Mouse (Mus musculus): ENCODE measurements around the gene Plpp1. TPM values are rescaled to one million over a fixed set of nuclear protein-coding genes. Genes with fewer than 3 reads are reported as not detected.

Gene Plpp1
- polyA plus RNA-seq, 1 experiment from 2014 or later = 46.9 TPM

DNA sequence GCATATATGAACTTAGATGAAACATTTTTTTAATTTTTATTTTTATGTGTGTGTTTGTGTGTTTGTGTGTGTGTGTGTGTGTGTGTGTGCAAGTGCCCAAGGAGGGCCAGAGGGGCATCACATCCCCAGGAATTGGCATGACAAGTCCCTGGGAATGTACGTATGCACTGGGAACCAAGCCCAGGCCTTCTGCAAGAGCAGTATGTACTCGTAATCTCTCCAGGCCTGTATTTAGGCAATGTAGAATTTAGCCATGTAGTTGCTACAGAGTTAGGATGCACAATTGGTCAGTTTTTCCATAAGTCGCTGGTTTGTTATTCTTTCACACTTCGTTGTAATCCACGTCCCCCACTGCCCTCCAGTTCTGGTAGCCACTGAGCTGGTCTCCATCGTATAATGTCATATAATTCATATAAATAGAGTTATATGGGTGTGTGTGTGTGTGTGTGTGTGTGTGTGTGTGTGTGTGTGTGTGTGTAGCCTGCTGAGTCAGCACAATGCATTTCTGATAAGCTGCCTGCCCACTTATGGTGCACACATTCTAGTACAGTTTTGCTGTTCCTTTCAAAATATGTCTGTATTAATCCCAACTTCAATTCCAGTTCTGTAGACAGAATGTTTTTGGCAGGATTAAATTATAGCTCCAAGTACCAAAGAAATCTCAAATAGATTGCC is 22.8 kb downstream of the Plpp1 start:
- no peak for ATAC-seq (ENCODE audit: insufficient number of reproducible peaks, insufficient read depth, low FRiP score, low TSS enrichment, low read depth)
- no peak overlapping the region for H3K9ac ChIP-seq
- 0 out of 2 replicates have a peak, but pooled peaks cover 4% of the 10 kb centered on the region for H3K36me3 ChIP-seq
- WGBS = 85% methylated on average over 6 of the region's 6 CpGs
- no peaks in the 10 kb centered on the region for H3K27me3 ChIP-seq
- no peaks in the 10 kb centered on the region for H3K9me3 ChIP-seq
- no peak overlapping the region for H3K4me2 ChIP-seq
- H3K4me3 ChIP-seq = no peak overlapping the region
- no peak overlapping the region for H3K27ac ChIP-seq
- H3K4me1 ChIP-seq = no peaks in the 10 kb centered on the region

DNA sequence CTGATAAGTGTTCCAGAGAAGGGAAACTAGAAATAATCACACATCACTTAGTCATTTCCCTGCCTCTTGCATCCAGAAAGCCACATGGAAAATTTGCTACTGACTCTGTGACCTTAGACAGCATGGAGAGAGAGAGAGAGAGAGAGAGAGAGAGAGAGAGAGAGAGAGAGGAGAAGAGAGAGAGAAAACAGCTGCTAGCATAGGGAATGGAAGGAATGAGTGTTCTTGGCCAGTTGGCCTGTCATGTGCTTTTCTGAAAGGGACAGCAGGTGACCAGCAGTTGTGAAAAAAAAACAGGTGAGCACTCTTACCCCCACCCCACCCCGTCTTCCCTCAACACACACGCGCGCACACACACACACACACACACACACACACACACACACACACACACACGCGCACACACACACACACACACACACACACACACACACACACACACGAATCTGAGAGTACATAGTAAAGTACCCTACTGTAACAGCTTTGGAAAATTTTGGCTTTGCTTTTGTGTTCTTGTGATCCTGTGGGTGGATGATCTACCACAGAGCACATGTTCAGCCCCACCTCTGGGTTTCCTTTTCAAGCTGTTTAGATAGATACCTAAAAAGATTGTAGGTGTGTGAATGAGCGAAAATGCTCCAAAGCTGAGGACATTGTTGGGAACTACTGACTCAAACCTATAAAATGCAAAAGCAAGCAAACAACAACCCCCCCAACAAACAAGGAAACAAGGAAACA is 23.5 kb downstream of the Plpp1 start:
- Histone ChIP-seq H3K4me2 (no peak overlapping the region), H3K9me3 (no peaks in the 10 kb centered on the region), H3K27me3 (no peaks in the 10 kb centered on the region), H3K27ac (no peak overlapping the region), H3K36me3 (0 out of 2 replicates have a peak, but pooled peaks cover 4% of the 10 kb centered on the region), H3K9ac (no peak overlapping the region), H3K4me1 (no peaks in the 10 kb centered on the region), H3K4me3 (no peak overlapping the region)
- no peak for ATAC-seq (ENCODE audit: insufficient number of reproducible peaks, insufficient read depth, low FRiP score, low TSS enrichment, low read depth)
- 83% methylated on average over 4 of the region's 8 CpGs for WGBS

DNA sequence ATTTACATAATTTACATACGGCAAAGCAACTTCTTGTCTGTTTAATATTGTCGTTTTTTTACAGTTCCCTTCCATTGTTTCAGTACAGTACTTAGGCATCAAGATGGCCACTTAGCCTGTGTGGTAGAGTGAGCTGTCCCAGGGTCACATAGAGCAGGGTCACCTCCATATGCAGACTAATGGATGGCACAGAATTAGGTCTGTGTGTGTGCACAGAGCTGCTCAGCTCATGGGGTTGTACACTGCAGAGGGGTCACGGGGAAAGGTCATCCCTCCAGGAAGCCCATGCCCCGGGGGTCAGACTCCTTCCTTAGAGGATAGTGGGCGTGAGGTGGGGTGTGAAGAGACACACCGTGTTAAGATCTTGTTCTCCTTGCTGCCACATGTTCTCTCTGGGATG is 24.9 kb downstream of the Plpp1 start:
- Histone ChIP-seq H3K9ac (no peak overlapping the region), H3K4me2 (no peak overlapping the region), H3K27me3 (no peaks in the 10 kb centered on the region), H3K4me1 (no peaks in the 10 kb centered on the region), H3K4me3 (no peak overlapping the region), H3K9me3 (no peaks in the 10 kb centered on the region), H3K36me3 (0 out of 2 replicates have a peak, but pooled peaks cover 4% of the 10 kb centered on the region), H3K27ac (no peak overlapping the region)
- ATAC-seq (ENCODE audit: insufficient number of reproducible peaks, insufficient read depth, low FRiP score, low TSS enrichment, low read depth) = no peak
- WGBS = 46% methylated on average over 6 of the region's 6 CpGs

DNA sequence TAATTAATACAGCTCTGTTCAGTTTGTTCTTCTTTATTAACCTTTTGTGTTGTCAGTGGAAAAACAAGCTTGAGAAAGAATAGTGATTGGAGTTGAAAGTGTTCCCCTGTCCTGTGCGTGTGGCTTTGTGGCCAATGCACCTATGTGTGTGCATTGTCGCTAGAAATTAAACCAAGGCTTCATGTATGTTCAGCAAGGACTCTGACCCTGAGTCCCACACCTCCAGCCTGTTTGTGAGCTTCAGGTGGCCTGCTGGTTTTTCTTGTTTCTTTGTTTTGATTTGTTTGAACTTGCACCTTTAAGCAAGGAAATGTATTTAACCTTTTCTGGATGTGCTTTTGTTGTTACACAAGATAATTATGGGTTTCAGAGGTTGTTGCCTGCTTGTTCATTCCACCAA is 29.0 kb downstream of the Plpp1 start:
- no peak overlapping the region for H3K27ac ChIP-seq
- no peaks in the 10 kb centered on the region for H3K27me3 ChIP-seq
- 81% methylated on average over 2 of the region's 2 CpGs for WGBS
- 0 out of 2 replicates have a peak, but pooled peaks cover 3% of the 10 kb centered on the region for H3K36me3 ChIP-seq
- H3K4me3 ChIP-seq = no peak overlapping the region
- ATAC-seq (ENCODE audit: insufficient number of reproducible peaks, insufficient read depth, low FRiP score, low TSS enrichment, low read depth) = no peak
- H3K4me1 ChIP-seq = peaks cover 13% of the 10 kb centered on the region
- H3K9ac ChIP-seq = no peak overlapping the region
- H3K9me3 ChIP-seq = no peaks in the 10 kb centered on the region
- no peak overlapping the region for H3K4me2 ChIP-seq

DNA sequence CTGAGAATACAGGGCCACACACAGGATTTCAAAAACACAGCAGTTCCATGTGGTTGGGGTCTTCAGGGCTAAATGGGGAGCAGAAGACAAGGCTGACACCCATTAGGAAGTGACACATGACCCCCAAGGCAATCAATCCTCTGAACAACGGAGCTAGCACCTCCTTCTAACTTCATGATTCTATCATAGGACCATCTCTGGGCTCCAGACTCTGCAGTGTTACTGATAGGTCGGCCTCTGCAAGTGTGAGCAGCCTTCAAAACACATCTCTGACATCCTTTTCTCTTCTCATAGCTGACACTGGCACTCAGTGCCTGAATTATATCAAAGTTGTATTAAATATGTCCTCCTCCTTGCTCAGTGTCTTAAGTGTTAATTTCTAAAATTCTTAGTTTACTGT is 32.0 kb downstream of the Plpp1 start:
- Histone ChIP-seq H3K27ac (no peak overlapping the region), H3K36me3 (no peaks in the 10 kb centered on the region), H3K4me3 (no peak overlapping the region), H3K4me2 (no peak overlapping the region), H3K27me3 (no peaks in the 10 kb centered on the region), H3K4me1 (peaks cover 21% of the 10 kb centered on the region), H3K9me3 (no peaks in the 10 kb centered on the region), H3K9ac (0 out of 2 replicates have a peak overlapping the region, but pooled peaks have one; percentile 11)
- ATAC-seq (ENCODE audit: insufficient number of reproducible peaks, insufficient read depth, low FRiP score, low TSS enrichment, low read depth) = no peak
- WGBS = 38% methylated on average over 2 of the region's 2 CpGs

DNA sequence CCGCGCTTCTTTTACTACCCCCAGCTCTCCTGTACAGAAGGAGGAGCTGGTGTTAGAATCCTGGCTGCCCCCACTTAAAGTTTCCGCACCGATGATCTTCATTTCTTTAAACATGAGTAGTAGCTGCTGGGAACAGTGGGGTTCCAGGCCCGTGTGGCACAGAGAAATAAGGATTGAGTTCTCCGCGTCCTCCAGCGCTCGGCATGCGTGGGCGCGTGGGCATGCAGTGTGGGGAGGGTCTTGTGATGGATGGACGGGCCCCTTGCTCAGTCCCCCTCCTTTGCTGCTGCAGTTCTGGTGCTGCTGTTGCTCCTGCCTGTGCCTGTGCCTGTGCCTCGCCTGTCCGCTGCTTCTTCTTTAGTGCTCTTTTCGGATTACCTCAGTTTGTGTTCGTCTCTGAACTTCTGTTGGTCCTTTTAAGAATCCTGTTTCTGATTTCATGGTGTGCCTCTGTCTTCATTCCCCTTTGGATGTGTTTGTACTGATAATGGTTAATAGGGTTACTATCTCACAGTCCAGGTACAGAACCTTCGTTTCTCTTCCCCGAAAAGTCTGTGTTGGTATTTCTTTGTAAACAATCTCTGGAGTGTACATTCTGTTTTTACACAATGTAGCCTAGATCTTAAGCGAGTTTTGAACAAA is 32.8 kb downstream of the Plpp1 start:
- H3K27ac ChIP-seq = no peak overlapping the region
- WGBS = 63% methylated on average over 20 of the region's 20 CpGs
- no peaks in the 10 kb centered on the region for H3K36me3 ChIP-seq
- no peak for ATAC-seq (ENCODE audit: insufficient number of reproducible peaks, insufficient read depth, low FRiP score, low TSS enrichment, low read depth)
- H3K4me2 ChIP-seq = peak overlapping the region; percentile 2; the same call in 1 of the 2 replicates
- H3K4me3 ChIP-seq = no peak overlapping the region
- H3K27me3 ChIP-seq = no peaks in the 10 kb centered on the region
- peaks cover 24% of the 10 kb centered on the region for H3K4me1 ChIP-seq
- H3K9ac ChIP-seq = no peak overlapping the region
- no peaks in the 10 kb centered on the region for H3K9me3 ChIP-seq

DNA sequence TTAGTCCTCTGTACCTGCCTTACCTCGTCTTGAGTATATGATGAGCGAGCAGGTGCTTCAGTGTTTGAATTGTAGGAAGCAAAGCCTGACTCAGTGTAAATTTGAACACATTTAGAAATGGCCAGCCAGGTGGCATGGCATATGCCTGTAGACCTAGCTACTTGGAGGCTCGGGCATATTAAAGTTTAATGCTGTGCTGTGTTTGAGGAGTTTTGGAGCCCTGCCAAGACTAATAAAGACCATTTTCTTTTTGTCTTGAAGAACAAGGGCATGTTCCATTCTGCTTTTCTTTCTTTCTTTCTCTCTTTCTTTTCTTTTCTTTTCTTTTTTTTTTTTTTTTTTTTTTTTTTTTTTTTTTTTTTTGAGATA is 33.3 kb downstream of the Plpp1 start:
- Histone ChIP-seq H3K27ac (no peak overlapping the region), H3K4me1 (peaks cover 24% of the 10 kb centered on the region), H3K4me2 (no peak overlapping the region), H3K27me3 (no peaks in the 10 kb centered on the region), H3K9ac (no peak overlapping the region), H3K4me3 (no peak overlapping the region), H3K9me3 (no peaks in the 10 kb centered on the region), H3K36me3 (no peaks in the 10 kb centered on the region)
- WGBS = 70% methylated on average over 3 of the region's 3 CpGs
- ATAC-seq (ENCODE audit: insufficient number of reproducible peaks, insufficient read depth, low FRiP score, low TSS enrichment, low read depth) = no peak

DNA sequence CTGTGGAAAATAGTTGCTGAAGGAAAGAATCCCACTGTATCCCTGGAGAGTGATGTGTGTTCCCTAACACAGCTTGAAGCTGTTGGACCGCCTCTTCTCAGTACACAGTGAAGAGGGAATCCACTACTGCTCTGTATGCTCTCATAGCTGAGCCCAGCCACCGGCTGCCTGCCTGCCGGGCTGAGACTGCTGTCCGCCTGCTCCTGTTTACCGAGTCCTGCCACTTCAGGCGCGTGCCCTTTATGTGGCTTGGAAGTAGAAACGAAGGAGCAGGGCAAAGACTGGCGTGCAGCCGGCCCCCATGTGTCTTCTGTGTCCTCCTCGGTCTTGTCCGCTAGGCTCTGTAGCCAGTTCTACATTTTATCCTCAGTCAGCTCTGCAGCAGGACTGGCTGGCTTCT is 34.5 kb downstream of the Plpp1 start:
- 38% methylated on average over 12 of the region's 12 CpGs for WGBS
- no peaks in the 10 kb centered on the region for H3K27me3 ChIP-seq
- ATAC-seq (ENCODE audit: insufficient number of reproducible peaks, insufficient read depth, low FRiP score, low TSS enrichment, low read depth) = no peak
- no peaks in the 10 kb centered on the region for H3K36me3 ChIP-seq
- H3K4me2 ChIP-seq = 0 out of 2 replicates have a peak overlapping the region, but pooled peaks have one; percentile 16
- H3K27ac ChIP-seq = no peak overlapping the region
- peaks cover 24% of the 10 kb centered on the region for H3K4me1 ChIP-seq
- H3K9me3 ChIP-seq = no peaks in the 10 kb centered on the region
- 0 out of 2 replicates have a peak overlapping the region, but pooled peaks have one; percentile 41 for H3K9ac ChIP-seq
- no peak overlapping the region for H3K4me3 ChIP-seq

DNA sequence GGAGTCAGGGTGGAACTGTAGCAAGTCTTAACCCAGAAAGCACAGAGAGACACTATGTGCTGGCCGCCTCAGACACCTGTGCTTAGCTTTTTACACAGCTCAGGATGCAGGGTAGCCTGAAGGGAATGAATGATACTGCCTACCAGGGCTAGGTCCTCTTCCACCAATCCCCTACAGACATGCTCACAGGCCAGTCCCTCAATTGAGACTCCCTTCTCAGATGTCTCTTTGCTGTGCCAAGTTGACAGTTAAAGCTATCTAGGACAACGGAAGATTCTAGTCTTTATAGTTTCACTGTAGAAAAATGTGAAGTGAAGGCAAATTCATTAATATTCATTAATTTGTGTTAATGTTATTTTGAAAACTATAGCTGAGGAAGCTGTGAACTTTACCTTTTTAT is 36.4 kb downstream of the Plpp1 start:
- no peaks in the 10 kb centered on the region for H3K9me3 ChIP-seq
- H3K27me3 ChIP-seq = no peaks in the 10 kb centered on the region
- H3K27ac ChIP-seq = no peak overlapping the region
- no peak overlapping the region for H3K4me2 ChIP-seq
- H3K9ac ChIP-seq = no peak overlapping the region
- H3K36me3 ChIP-seq = no peaks in the 10 kb centered on the region
- ATAC-seq (ENCODE audit: insufficient number of reproducible peaks, insufficient read depth, low FRiP score, low TSS enrichment, low read depth) = no peak
- WGBS = 80% methylated on average over 2 of the region's 2 CpGs
- peaks cover 22% of the 10 kb centered on the region for H3K4me1 ChIP-seq
- H3K4me3 ChIP-seq = no peak overlapping the region

DNA sequence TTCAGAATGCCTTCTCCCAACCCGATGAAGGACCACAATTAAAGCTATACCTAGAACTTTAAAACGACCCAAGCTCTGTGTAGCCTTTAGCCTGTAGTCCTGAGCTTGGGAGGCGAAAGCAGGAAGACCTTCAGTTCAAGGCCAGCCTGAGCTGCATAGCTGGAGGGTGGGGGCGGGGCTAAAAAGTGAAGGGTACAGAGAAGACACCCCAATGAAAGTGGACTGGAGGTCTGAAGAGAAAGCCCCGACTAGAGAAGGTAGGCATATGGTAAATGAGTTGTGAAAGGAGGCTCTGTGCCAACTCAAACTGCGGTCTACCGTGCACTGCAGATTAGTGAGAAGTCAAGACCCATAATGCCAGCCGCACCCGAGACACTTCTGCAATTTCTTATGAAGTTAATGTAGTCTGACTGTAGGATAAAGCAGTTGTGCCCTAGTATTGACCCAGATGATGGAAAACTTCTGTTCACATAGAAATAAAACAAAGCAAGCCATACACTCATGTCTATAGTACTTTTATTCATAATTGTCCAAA is 37.1 kb downstream of the Plpp1 start:
- ATAC-seq (ENCODE audit: insufficient number of reproducible peaks, insufficient read depth, low FRiP score, low TSS enrichment, low read depth) = no peak

DNA sequence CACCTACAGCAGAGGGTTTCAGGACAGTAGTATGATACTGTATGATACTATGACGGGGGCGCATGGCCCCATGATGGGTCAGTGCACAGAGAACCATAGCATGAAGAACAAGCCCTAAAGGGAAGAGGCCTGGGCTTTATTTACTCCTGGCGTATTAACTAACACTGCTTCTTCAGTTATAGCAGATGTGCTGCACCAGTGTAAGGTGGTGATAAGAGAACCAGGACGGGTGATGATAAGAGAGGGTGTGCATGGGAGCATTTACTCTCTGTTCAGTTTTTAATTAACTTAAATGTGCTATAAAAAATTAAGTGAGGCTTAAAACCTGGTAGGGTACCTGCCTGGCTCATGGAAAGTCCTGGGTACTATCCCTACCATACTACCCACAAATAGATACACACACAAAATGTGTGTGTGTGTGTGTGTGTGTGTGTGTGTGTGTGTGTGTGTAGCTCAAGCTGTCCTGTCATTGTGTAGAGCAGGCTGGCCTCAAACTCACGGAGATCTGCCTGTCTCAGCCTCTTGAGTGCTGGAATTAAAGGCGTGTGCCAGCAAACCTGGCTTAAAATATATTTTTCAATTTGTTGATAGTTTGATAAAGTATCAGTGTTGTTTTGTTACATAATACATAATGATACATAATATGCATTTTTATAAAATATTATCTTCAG is 38.1 kb downstream of the Plpp1 start:
- ATAC-seq (ENCODE audit: insufficient number of reproducible peaks, insufficient read depth, low FRiP score, low TSS enrichment, low read depth) = no peak
- 91% methylated on average over 6 of the region's 6 CpGs for WGBS
- no peak overlapping the region for H3K27ac ChIP-seq
- H3K4me1 ChIP-seq = peaks cover 11% of the 10 kb centered on the region
- H3K9ac ChIP-seq = no peak overlapping the region
- H3K9me3 ChIP-seq = no peaks in the 10 kb centered on the region
- no peaks in the 10 kb centered on the region for H3K36me3 ChIP-seq
- H3K4me3 ChIP-seq = no peak overlapping the region
- no peak overlapping the region for H3K4me2 ChIP-seq
- no peaks in the 10 kb centered on the region for H3K27me3 ChIP-seq

More for the DNA sequence above, 37.1 kb downstream of the Plpp1 start:
- no peak overlapping the region for H3K4me2 ChIP-seq
- WGBS = 78% methylated on average over 9 of the region's 9 CpGs
- no peaks in the 10 kb centered on the region for H3K27me3 ChIP-seq
- H3K36me3 ChIP-seq = no peaks in the 10 kb centered on the region
- no peak overlapping the region for H3K9ac ChIP-seq
- H3K27ac ChIP-seq = no peak overlapping the region
- peaks cover 18% of the 10 kb centered on the region for H3K4me1 ChIP-seq
- H3K4me3 ChIP-seq = no peak overlapping the region
- no peaks in the 10 kb centered on the region for H3K9me3 ChIP-seq

Data from embryonic facial prominence, embryonic 13.5 days (tissue).